Mouse (Mus musculus) mouse embryonic stem cell (cell line): Measurements from ENCODE around the gene Naif1.

Experiments
- in situ Hi-C, 2 experiments: fragments of 300-500 bp; cut with MboI; formaldehyde crosslinking; loops; 1 replicate in 1 of 2; 3 replicates in 1 of 2; pipeline ENCODE4 v1.14.3; 2019 to 2020; ENCODE audit warnings: low sequenced_read_pairs in 2 of 2, low pct_unique_long_range_greater_than_20kb in 1 of 2, mixed read lengths in 1 of 2; ENCODE audit not compliant: unreplicated experiment in 1 of 2

Naif1 gene

GRCm38 (mm10) chr2:32486155-32486554 lies 35.9 kb downstream of the Naif1 start:
- in situ Hi-C loops: loop anchor here (5.0 to 10.0 kb wide), 3 partner anchors 81 to 351 kb away; no protein-coding TSS in a partner anchor

- in situ Hi-C loops: loop anchor here (5.0 to 10.0 kb wide), 3 partner anchors 82 to 352 kb away; no protein-coding TSS in a partner anchor
Observed at GRCm38 (mm10) chr2:32487124-32487623, 36.9 kb downstream of the Naif1 start.

- in situ Hi-C loops: loop anchor here (5.0 to 10.0 kb wide), 3 partner anchors 84 to 354 kb away; no protein-coding TSS in a partner anchor
Observed at GRCm38 (mm10) chr2:32488679-32489078, 38.4 kb downstream of the Naif1 start.

GRCm38 (mm10) chr2:32490730-32491129 lies 40.5 kb downstream of the Naif1 start:
- in situ Hi-C loops: loop anchor here in 1 of 2 experiments (10.0 kb wide), 1 partner anchor 74 kb away; no protein-coding TSS in a partner anchor

GRCm38 (mm10) chr2:32492661-32493060 lies 42.4 kb downstream of the Naif1 start:
- in situ Hi-C loops: loop anchor here in 1 of 2 experiments (10.0 kb wide), 1 partner anchor 72 kb away; no protein-coding TSS in a partner anchor

- in situ Hi-C loops: loop anchor here in 1 of 2 experiments (10.0 kb wide), 1 partner anchor 72 kb away; no protein-coding TSS in a partner anchor
Observed at GRCm38 (mm10) chr2:32493301-32493701, 43.0 kb downstream of the Naif1 start.

- in situ Hi-C loops: loop anchor here in 1 of 2 experiments (10.0 kb wide), 1 partner anchor 70 kb away; no protein-coding TSS in a partner anchor
Observed at GRCm38 (mm10) chr2:32494522-32494921, 44.3 kb downstream of the Naif1 start.

- in situ Hi-C loops: loop anchor here in 1 of 2 experiments (10.0 kb wide), 1 partner anchor 70 kb away; no protein-coding TSS in a partner anchor
Observed at GRCm38 (mm10) chr2:32495185-32495726, 45.0 kb downstream of the Naif1 start.

GRCm38 (mm10) chr2:32496190-32496589 lies 45.9 kb downstream of the Naif1 start:
- in situ Hi-C loops: loop anchor here in 1 of 2 experiments (10.0 kb wide), 1 partner anchor 69 kb away; no protein-coding TSS in a partner anchor

GRCm38 (mm10) chr2:32499365-32499764 lies 49.1 kb downstream of the Naif1 start:
- in situ Hi-C loops: loop anchor here in 1 of 2 experiments (10.0 kb wide), 1 partner anchor 65 kb away; no protein-coding TSS in a partner anchor

- in situ Hi-C loops: loop anchor here in 1 of 2 experiments (5.0 kb wide), 1 partner anchor 62 kb away; no protein-coding TSS in a partner anchor
Observed at GRCm38 (mm10) chr2:32500461-32500860, 50.2 kb downstream of the Naif1 start.

GRCm38 (mm10) chr2:32501754-32502324 lies 51.6 kb downstream of the Naif1 start:
- in situ Hi-C loops: loop anchor here in 1 of 2 experiments (5.0 kb wide), 1 partner anchor 60 kb away; no protein-coding TSS in a partner anchor

- in situ Hi-C loops: loop anchor here in 1 of 2 experiments (5.0 kb wide), 1 partner anchor 59 kb away; no protein-coding TSS in a partner anchor
Observed at GRCm38 (mm10) chr2:32502843-32503242, 52.6 kb downstream of the Naif1 start.

GRCm38 (mm10) chr2:32503588-32503987 lies 53.3 kb downstream of the Naif1 start:
- in situ Hi-C loops: loop anchor here in 1 of 2 experiments (5.0 kb wide), 1 partner anchor 59 kb away; no protein-coding TSS in a partner anchor

GRCm38 (mm10) chr2:32505536-32505935 lies 55.3 kb downstream of the Naif1 start:
- in situ Hi-C loops: no loop called here
